Mouse (Mus musculus) G1E-ER4 (cell line): Measurements from ENCODE around the gene Poldip2. TPM values are rescaled to one million over a fixed set of nuclear protein-coding genes. Genes with fewer than 3 reads are reported as not detected.

Experiments used
- GATA1 ChIP-seq: IDR thresholded peaks from one replicate; pipeline ENCODE4 v1.8.0; 2012; ENCODE audit warnings: low read length, inconsistent platforms
- polyA plus RNA-seq: library from polyadenylated mRNA; stranded (reverse); fragments of >175 nt; gene quantifications from 2 replicates; pipeline ENCODE4 v1.2.3, GENCODE M21; 2012

The Poldip2 gene
- polyA plus RNA-seq, 1 experiment: 86.4 TPM

- no peak for TF ChIP-seq GATA1
Observed at GRCm38 (mm10) chr11:78550168-78551058, 38.4 kb downstream of the Poldip2 start, which contains the start of gene Tmem97. Gene Tmem97 (minus strand): TSS chr11:78550777.

- no peak for TF ChIP-seq GATA1
Observed at GRCm38 (mm10) chr11:78551059-78551398, 39.0 kb downstream of the Poldip2 start.

GRCm38 (mm10) chr11:78555623-78556022 is 43.6 kb downstream of the Poldip2 start:
- TF ChIP-seq GATA1: no peak

GRCm38 (mm10) chr11:78556070-78556469 is 44.1 kb downstream of the Poldip2 start:
- TF ChIP-seq GATA1: no peak

- no peak for TF ChIP-seq GATA1
Observed at GRCm38 (mm10) chr11:78557241-78557640, 45.2 kb downstream of the Poldip2 start.

- no peak for TF ChIP-seq GATA1
Observed at GRCm38 (mm10) chr11:78560447-78560846, 48.5 kb downstream of the Poldip2 start.

- TF ChIP-seq GATA1: no peak
Observed at GRCm38 (mm10) chr11:78566775-78567174, 54.8 kb downstream of the Poldip2 start.

GRCm38 (mm10) chr11:78567614-78568013 is 55.6 kb downstream of the Poldip2 start:
- TF ChIP-seq GATA1: no peak

- no peak for TF ChIP-seq GATA1
Observed at GRCm38 (mm10) chr11:78568827-78569226, 56.8 kb downstream of the Poldip2 start.

GRCm38 (mm10) chr11:78569806-78570205 is 57.8 kb downstream of the Poldip2 start:
- TF ChIP-seq GATA1: no peak

- TF ChIP-seq GATA1: no peak
Observed at GRCm38 (mm10) chr11:78571441-78571840, 59.4 kb downstream of the Poldip2 start.

GRCm38 (mm10) chr11:78571854-78572253 is 59.9 kb downstream of the Poldip2 start:
- no peak for TF ChIP-seq GATA1

Other genes with a start within 250 kb of the Poldip2 start
- not detected in 2 replicates for gene BC030499, start 221.4 kb upstream of the Poldip2 start, polyA plus RNA-seq
- 28.8 and 67.9 TPM in 2 replicates for gene Spag5, start 210.7 kb upstream of the Poldip2 start, polyA plus RNA-seq
- 3.5 and 6.2 TPM in 2 replicates for gene Aldoc, start 189.2 kb upstream of the Poldip2 start, polyA plus RNA-seq
- gene Pigs, start 183.8 kb upstream of the Poldip2 start, polyA plus RNA-seq: 50.2 and 84.3 TPM in 2 replicates
- 28.0 and 37.7 TPM in 2 replicates for gene Unc119, start 168.7 kb upstream of the Poldip2 start, polyA plus RNA-seq
- gene Foxn1, start 125.6 kb upstream of the Poldip2 start, polyA plus RNA-seq: not detected in 2 replicates
- not detected in 2 replicates for gene Slc13a2, start 90.0 kb upstream of the Poldip2 start, polyA plus RNA-seq
- not detected in 2 replicates for gene Slc46a1, start 46.5 kb upstream of the Poldip2 start, polyA plus RNA-seq
- gene Sarm1, start 14.4 kb upstream of the Poldip2 start, polyA plus RNA-seq: 0.01 TPM in 1 of 2 replicates, not detected in the other
- not detected in 2 replicates for gene Vtn, start 13.1 kb upstream of the Poldip2 start, polyA plus RNA-seq
- not detected in 2 replicates for gene Sebox, start 8.7 kb upstream of the Poldip2 start, polyA plus RNA-seq
- 16.3 and 20.5 TPM in 2 replicates for gene Tmem199, start within 50 bp of the Poldip2 start, polyA plus RNA-seq
- 4.2 and 5.2 TPM in 2 replicates for gene Tnfaip1, start 24.1 kb downstream of the Poldip2 start, polyA plus RNA-seq
- 37.8 and 49.7 TPM in 2 replicates for gene Ift20, start 24.2 kb downstream of the Poldip2 start, polyA plus RNA-seq
- gene Tmem97, start 38.6 kb downstream of the Poldip2 start, polyA plus RNA-seq: 32.9 and 33.4 TPM in 2 replicates
- 10.2 and 12.0 TPM in 2 replicates for gene Nlk, start 185.2 kb downstream of the Poldip2 start, polyA plus RNA-seq
- gene Ccnq, start 239.5 kb downstream of the Poldip2 start, polyA plus RNA-seq: 53.9 and 81.0 TPM in 2 replicates